Mouse (Mus musculus) MEL-GATA-1-ER (cell line): Measurements from ENCODE around the gene Fhit.

Experiments used
- DNase-seq: peaks from one replicate; pipeline ENCODE4 v3.0.0-alpha.2; 2012; ENCODE audit warnings: low read depth; ENCODE audit errors: extremely low read depth

Fhit gene

GRCm38 (mm10) chr14:10526800-10527199 lies 635.0 kb downstream of the Fhit start:
- DNase-seq = no peak

GRCm38 (mm10) chr14:10525786-10526185 lies 636.0 kb downstream of the Fhit start:
- DNase-seq = no peak

GRCm38 (mm10) chr14:10514026-10514425 lies 647.8 kb downstream of the Fhit start:
- no peak for DNase-seq

GRCm38 (mm10) chr14:10509252-10509651 lies 652.6 kb downstream of the Fhit start:
- no peak for DNase-seq

GRCm38 (mm10) chr14:10507560-10507959 lies 654.3 kb downstream of the Fhit start:
- no peak for DNase-seq

- no peak for DNase-seq
Observed at GRCm38 (mm10) chr14:10485798-10486197, 676.0 kb downstream of the Fhit start.

- DNase-seq = no peak
Observed at GRCm38 (mm10) chr14:10482851-10483613, 678.8 kb downstream of the Fhit start.

GRCm38 (mm10) chr14:10481370-10481769 lies 680.5 kb downstream of the Fhit start:
- no peak for DNase-seq

- DNase-seq = no peak
Observed at GRCm38 (mm10) chr14:10480681-10481080, 681.2 kb downstream of the Fhit start.

- DNase-seq = peak; percentile 86
Observed at GRCm38 (mm10) chr14:10453001-10453861, 708.6 kb downstream of the Fhit start.

- no peak for DNase-seq
Observed at GRCm38 (mm10) chr14:10452234-10452633, 709.6 kb downstream of the Fhit start.

GRCm38 (mm10) chr14:10445360-10445759 lies 716.5 kb downstream of the Fhit start:
- no peak for DNase-seq

GRCm38 (mm10) chr14:10439007-10439749 lies 722.7 kb downstream of the Fhit start:
- peak; percentile 67 for DNase-seq

- DNase-seq = no peak
Observed at GRCm38 (mm10) chr14:10436193-10436592, 725.6 kb downstream of the Fhit start.

GRCm38 (mm10) chr14:10432502-10432901 lies 729.3 kb downstream of the Fhit start:
- DNase-seq = no peak

GRCm38 (mm10) chr14:10430396-10431000 lies 731.3 kb downstream of the Fhit start:
- DNase-seq = peak; percentile 84

- no peak for DNase-seq
Observed at GRCm38 (mm10) chr14:10423499-10423898, 738.3 kb downstream of the Fhit start.

- DNase-seq = no peak
Observed at GRCm38 (mm10) chr14:10422261-10422660, 739.6 kb downstream of the Fhit start.

- DNase-seq = no peak
Observed at GRCm38 (mm10) chr14:10415068-10415467, 746.8 kb downstream of the Fhit start.

GRCm38 (mm10) chr14:10409306-10409962 lies 752.4 kb downstream of the Fhit start:
- DNase-seq = no peak

GRCm38 (mm10) chr14:10405346-10405745 lies 756.5 kb downstream of the Fhit start:
- DNase-seq = no peak
